Mouse (Mus musculus) stomach, embryonic 16.5 days (tissue): Measurements from ENCODE around the gene Rab1b. TPM values are rescaled to one million over a fixed set of nuclear protein-coding genes. Genes with fewer than 3 reads are reported as not detected.
"Not testable (repeated sequence)": the region's sequence is repeated elsewhere in the genome, so short reads cannot be mapped to it uniquely, and the experiment has no call there.

Experiments
- ATAC-seq: fragments of 200-750 bp; cut with Nextera tagmentation; 2 replicates; pipeline ENCODE4 v1.8.0; 2017; ENCODE audit warnings: moderate number of reproducible peaks, moderate TSS enrichment; ENCODE audit not compliant: insufficient read depth, low FRiP score
- H3K27ac ChIP-seq: fragments of 300-500 bp; sonication (generic); 2 replicates; pipeline ENCODE4 v1.5.1; 2014; ENCODE audit warnings: low read length
- H3K27me3 ChIP-seq: fragments of 300-500 bp; sonication (generic); 2 replicates; pipeline ENCODE4 v1.6.1; 2014; ENCODE audit warnings: low read length, control low read depth, mixed read lengths; ENCODE audit not compliant: control insufficient read depth, insufficient read depth
- H3K36me3 ChIP-seq: fragments of 300-500 bp; sonication (generic); 2 replicates; pipeline ENCODE4 v1.6.1; 2014; ENCODE audit warnings: low read length; ENCODE audit not compliant: control insufficient read depth, insufficient read depth
- H3K4me1 ChIP-seq: fragments of 300-500 bp; sonication (generic); 2 replicates; pipeline ENCODE4 v1.6.1; 2014; ENCODE audit warnings: low read length, control low read depth, mixed read lengths; ENCODE audit not compliant: control insufficient read depth, insufficient read depth
- H3K4me2 ChIP-seq: fragments of 300-500 bp; sonication (generic); 2 replicates; pipeline ENCODE4 v1.6.1; 2014; ENCODE audit warnings: low read depth, low read length, mixed read lengths
- H3K4me3 ChIP-seq: fragments of 300-500 bp; sonication (generic); replicated peaks from 2 replicates; pipeline ENCODE4 v1.5.1; 2014; ENCODE audit warnings: mild to moderate bottlenecking, low read length
- H3K9ac ChIP-seq: fragments of 300-500 bp; sonication (generic); 2 replicates; pipeline ENCODE4 v1.6.1; 2014; ENCODE audit warnings: low read length
- H3K9me3 ChIP-seq: fragments of 300-500 bp; sonication (generic); replicated peaks from 2 replicates; pipeline ENCODE4 v1.6.1; 2016; ENCODE audit warnings: low read length, control low read depth; ENCODE audit not compliant: control insufficient read depth
- WGBS: fragments of 180-500 bp; shearing (Covaris S2); extraction: QIAGEN DNeasy Blood & Tissue Kit; methylation state at CpG from one replicate; pipeline ENCODE4 v1.1.7; 2014; 5-methylcytosine and 5-hydroxymethylcytosine counted together
- polyA plus RNA-seq: library from polyadenylated mRNA; unstranded; fragments of >200 nt; fragmentation: Nextera tagmentation; extraction: Ambion mirVana; gene quantifications from 2 replicates; pipeline ENCODE4 v1.2.1, GENCODE M21; 2015

The Rab1b gene
- polyA plus RNA-seq, result 240 and 242 TPM in 2 replicates

- Histone ChIP-seq H3K4me3 (peak within 1 kb of the TSS; percentile 77), H3K27ac (peak within 1 kb of the TSS; percentile 96), H3K4me1 (peaks cover 16% of the 10 kb centered on the region), H3K4me2 (peak within 1 kb of the TSS; percentile 89), H3K9me3 (no peaks in the 10 kb centered on the region), H3K36me3 (peaks cover 18% of the 10 kb centered on the region), H3K27me3 (no peaks in the 10 kb centered on the region), H3K9ac (peak within 1 kb of the TSS; percentile 85)
- ATAC-seq, result peak; percentile 94
- 0% methylated on average over 46 of the region's 46 CpGs for WGBS
Observed at GRCm38 (mm10) chr19:5106731-5107191, at the start of gene Rab1b. TSS of gene Rab1b (minus strand) at chr19:5107072.

GRCm38 (mm10) chr19:5152261-5152660 is 45.4 kb upstream of the Rab1b start:
- ATAC-seq, result no peak
- H3K27ac ChIP-seq, result no peak overlapping the region
- no peak overlapping the region for H3K4me2 ChIP-seq
- H3K4me3 ChIP-seq, result no peak overlapping the region
- H3K4me1 ChIP-seq, result no peaks in the 10 kb centered on the region
- WGBS, result 86% methylated on average over 6 of the region's 6 CpGs
- H3K27me3 ChIP-seq, result no peaks in the 10 kb centered on the region
- no peak overlapping the region for H3K9ac ChIP-seq
- no peaks in the 10 kb centered on the region for H3K36me3 ChIP-seq
- no peaks in the 10 kb centered on the region for H3K9me3 ChIP-seq

- 87% methylated on average over 5 of the region's 5 CpGs for WGBS
Observed at GRCm38 (mm10) chr19:5151741-5152140, 44.9 kb upstream of the Rab1b start.

GRCm38 (mm10) chr19:5151331-5151730 is 44.5 kb upstream of the Rab1b start:
- H3K27ac ChIP-seq, result no peak overlapping the region
- no peak overlapping the region for H3K4me2 ChIP-seq
- no peak overlapping the region for H3K9ac ChIP-seq
- no peaks in the 10 kb centered on the region for H3K9me3 ChIP-seq
- no peaks in the 10 kb centered on the region for H3K4me1 ChIP-seq
- 39% methylated on average over 3 of the region's 3 CpGs for WGBS
- H3K27me3 ChIP-seq, result no peaks in the 10 kb centered on the region
- H3K4me3 ChIP-seq, result no peak overlapping the region
- no peak for ATAC-seq
- no peaks in the 10 kb centered on the region for H3K36me3 ChIP-seq

More at GRCm38 (mm10) chr19:5151741-5152140, 44.9 kb upstream of the Rab1b start:
- Histone ChIP-seq H3K36me3 (no peaks in the 10 kb centered on the region), H3K9me3 (no peaks in the 10 kb centered on the region), H3K9ac (no peak overlapping the region), H3K27ac (no peak overlapping the region), H3K4me1 (no peaks in the 10 kb centered on the region), H3K27me3 (no peaks in the 10 kb centered on the region), H3K4me2 (no peak overlapping the region), H3K4me3 (no peak overlapping the region)
- ATAC-seq, result no peak

- H3K36me3 ChIP-seq, result no peaks in the 10 kb centered on the region
- no peaks in the 10 kb centered on the region for H3K27me3 ChIP-seq
- no peaks in the 10 kb centered on the region for H3K9me3 ChIP-seq
- WGBS, result 91% methylated on average over 6 of the region's 6 CpGs
- no peaks in the 10 kb centered on the region for H3K4me1 ChIP-seq
- no peak for ATAC-seq
- H3K4me3 ChIP-seq, result no peak overlapping the region
- H3K9ac ChIP-seq, result no peak overlapping the region
- no peak overlapping the region for H3K27ac ChIP-seq
- H3K4me2 ChIP-seq, result no peak overlapping the region
Observed at GRCm38 (mm10) chr19:5150358-5150757, 43.5 kb upstream of the Rab1b start.

- not testable (repeated sequence) for H3K9me3 ChIP-seq, H3K4me2 ChIP-seq, ATAC-seq, H3K9ac ChIP-seq, H3K36me3 ChIP-seq, H3K27ac ChIP-seq, H3K27me3 ChIP-seq, H3K4me3 ChIP-seq, H3K4me1 ChIP-seq
- WGBS, result 68% methylated on average over 6 of the region's 6 CpGs
Observed at GRCm38 (mm10) chr19:5149041-5149440, 42.2 kb upstream of the Rab1b start.

GRCm38 (mm10) chr19:5139640-5140039 is 32.8 kb upstream of the Rab1b start:
- no peaks in the 10 kb centered on the region for H3K4me1 ChIP-seq
- no peak overlapping the region for H3K4me2 ChIP-seq
- H3K27ac ChIP-seq, result no peak overlapping the region
- WGBS, result 1% methylated on average over 2 of the region's 2 CpGs
- H3K36me3 ChIP-seq, result peaks cover 4% of the 10 kb centered on the region; the same call in 1 of the 2 replicates
- H3K9ac ChIP-seq, result no peak overlapping the region
- ATAC-seq, result peak; percentile 3; the same call in 1 of the 2 replicates
- no peaks in the 10 kb centered on the region for H3K27me3 ChIP-seq
- no peak overlapping the region for H3K4me3 ChIP-seq
- H3K9me3 ChIP-seq, result no peaks in the 10 kb centered on the region

GRCm38 (mm10) chr19:5131237-5131636 is 24.4 kb upstream of the Rab1b start:
- no peaks in the 10 kb centered on the region for H3K27me3 ChIP-seq
- no peaks in the 10 kb centered on the region for H3K9me3 ChIP-seq
- H3K4me3 ChIP-seq, result no peak overlapping the region
- H3K9ac ChIP-seq, result no peak overlapping the region
- H3K27ac ChIP-seq, result no peak overlapping the region
- H3K4me2 ChIP-seq, result no peak overlapping the region
- peaks cover 6% of the 10 kb centered on the region; the same call in 1 of the 2 replicates for H3K36me3 ChIP-seq
- 62% methylated on average over 4 of the region's 4 CpGs for WGBS
- H3K4me1 ChIP-seq, result no peaks in the 10 kb centered on the region
- no peak for ATAC-seq

- Histone ChIP-seq H3K27ac (no peak overlapping the region), H3K9me3 (no peaks in the 10 kb centered on the region), H3K4me1 (no peaks in the 10 kb centered on the region), H3K36me3 (peaks cover 3% of the 10 kb centered on the region; the same call in 1 of the 2 replicates), H3K27me3 (no peaks in the 10 kb centered on the region), H3K4me2 (no peak overlapping the region), H3K9ac (no peak overlapping the region), H3K4me3 (no peak overlapping the region)
- WGBS, result 47% methylated on average over 1 of the region's 1 CpGs
- ATAC-seq, result no peak
Observed at GRCm38 (mm10) chr19:5129770-5130169, 22.9 kb upstream of the Rab1b start.
